Mouse (Mus musculus) neutrophil, adult 5-6 weeks (primary cell): Measurements from ENCODE around the gene Ifna16. TPM values are rescaled to one million over a fixed set of nuclear protein-coding genes. Genes with fewer than 3 reads are reported as not detected.

Source experiments
- ATAC-seq: fragments of 151-379, 151-347 bp; 2 replicates; pipeline ENCODE4 v1.8.0; 2017; ENCODE audit warnings: mild to moderate bottlenecking, moderate TSS enrichment; ENCODE audit not compliant: insufficient number of reproducible peaks, poor library complexity, low FRiP score, severe bottlenecking; ENCODE audit errors: extremely low read depth
- total RNA-seq: library from RNA; stranded (forward); fragments of 200-1000 nt; gene quantifications from 2 replicates; pipeline ENCODE4 v1.2.3, GENCODE M21; 2017

Gene Ifna16
- total RNA-seq, 1 experiment from 2014 or later: not detected

DNA sequence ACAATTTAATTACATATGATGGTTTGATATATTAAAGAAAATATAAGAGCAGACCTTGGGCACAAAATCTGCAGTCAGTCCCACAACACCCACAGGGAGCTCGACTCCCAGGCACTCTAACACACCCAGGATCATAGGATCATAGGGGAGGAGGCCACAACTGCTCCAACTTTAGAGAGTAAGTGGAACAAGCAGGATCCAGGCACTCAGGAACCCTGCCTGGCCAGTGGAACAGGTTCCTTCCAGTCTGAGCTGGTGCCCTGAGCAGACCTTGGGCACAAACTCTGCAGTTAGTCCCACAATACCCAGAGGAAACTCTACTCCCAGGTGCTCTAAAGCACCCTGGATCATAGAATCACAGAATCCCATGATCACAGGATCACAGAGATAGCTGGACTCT lies 21.3 kb downstream of the Ifna16 start:
- ATAC-seq: no peak

DNA sequence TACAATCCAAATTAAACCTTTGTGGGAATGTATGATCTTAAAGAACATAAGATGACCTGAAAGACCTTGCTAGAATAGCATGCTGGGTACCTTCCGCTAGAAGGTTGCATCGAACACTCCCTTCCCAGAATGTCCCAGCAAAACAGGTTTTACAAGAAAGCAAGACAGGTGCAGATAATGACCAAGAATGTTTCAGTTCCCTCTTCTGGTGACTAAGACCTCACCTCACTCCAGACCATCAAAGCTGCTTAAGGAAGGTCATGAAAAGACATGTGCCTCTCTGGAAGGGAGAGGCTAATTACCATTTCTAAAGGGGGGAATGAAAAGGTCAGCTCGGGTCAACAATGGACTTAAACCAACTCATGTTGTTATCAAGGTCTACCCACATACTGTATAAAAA lies 23.1 kb downstream of the Ifna16 start:
- no peak for ATAC-seq

DNA sequence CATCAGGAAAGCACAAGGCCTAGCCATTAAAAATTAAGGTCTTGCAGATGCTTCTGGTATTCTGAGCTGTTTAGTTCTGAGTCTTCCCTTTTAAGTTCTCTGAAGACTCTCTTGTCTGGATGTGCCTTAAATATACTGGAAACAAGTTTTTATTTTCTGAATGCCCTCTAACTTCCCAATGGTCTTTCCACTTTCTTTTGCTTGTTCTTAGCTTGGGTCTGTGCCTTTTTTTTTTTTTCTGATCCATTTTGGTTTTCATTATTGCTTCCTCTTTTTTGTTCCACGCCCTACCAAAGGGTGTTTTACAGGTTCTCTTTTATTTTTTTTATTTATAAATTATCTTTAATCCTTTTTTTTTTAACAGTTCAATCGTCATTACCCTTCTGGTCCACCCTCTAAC lies 32.4 kb downstream of the Ifna16 start, which contains the start of gene Ifna13:
Ifna13 (minus strand) TSS at position 101 of the 400 bp plus-strand sequence.
- ATAC-seq: no peak

DNA sequence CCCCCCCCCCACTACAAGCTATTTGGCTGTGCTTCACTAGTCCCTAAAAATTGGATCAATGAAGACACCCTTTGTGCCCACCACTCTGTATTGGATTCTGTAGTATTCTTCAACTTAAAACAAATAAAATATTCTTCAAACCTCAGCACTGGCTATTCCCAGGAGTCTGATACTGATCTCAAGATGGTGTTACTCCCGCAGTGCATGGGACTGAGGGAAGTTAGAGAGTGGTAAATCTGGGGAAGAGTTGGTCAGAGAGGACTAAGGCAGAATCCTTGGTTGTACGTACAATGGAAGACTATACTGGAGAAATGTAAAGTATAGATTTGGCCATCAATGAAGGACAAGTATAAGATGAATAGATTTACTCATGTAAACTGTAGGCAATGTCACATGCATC lies 34.2 kb downstream of the Ifna16 start:
- no peak for ATAC-seq

DNA sequence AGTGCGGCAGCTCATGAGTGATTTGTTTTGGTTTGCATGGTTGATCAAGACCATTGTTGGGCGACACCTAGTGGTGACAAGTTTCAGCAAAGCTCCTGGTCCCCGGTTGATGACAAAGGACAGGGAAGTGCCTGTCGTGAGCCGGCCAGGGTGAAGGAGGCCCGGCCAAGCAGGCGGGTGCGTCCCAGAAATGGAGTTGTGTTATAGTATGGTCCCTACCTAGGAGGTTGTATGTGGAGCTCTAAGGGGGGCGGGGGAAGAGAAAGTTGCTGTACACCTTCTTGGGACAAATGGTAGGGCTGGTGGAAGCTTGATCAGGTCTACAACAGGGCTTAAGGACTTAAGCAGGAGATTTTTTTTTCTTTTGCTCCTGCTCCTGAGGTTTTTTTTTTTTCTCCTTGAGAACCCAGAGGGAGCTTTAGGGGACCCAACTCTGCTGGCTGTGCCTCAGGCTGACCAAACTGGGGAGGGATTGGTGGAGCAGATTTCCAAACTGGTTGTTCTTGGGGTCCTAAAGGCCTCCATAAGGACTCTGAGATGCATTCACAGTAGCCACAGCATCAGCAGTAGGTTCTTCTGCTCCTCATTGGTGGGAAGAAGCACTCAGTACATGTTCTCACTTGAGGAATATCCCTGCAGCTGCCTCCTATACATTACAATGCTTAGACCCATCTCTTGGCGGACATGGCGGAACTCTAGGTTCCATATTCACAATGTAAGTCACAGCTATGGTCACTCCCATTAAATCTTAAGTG lies 35.5 kb downstream of the Ifna16 start:
- ATAC-seq: peak; percentile 100

DNA sequence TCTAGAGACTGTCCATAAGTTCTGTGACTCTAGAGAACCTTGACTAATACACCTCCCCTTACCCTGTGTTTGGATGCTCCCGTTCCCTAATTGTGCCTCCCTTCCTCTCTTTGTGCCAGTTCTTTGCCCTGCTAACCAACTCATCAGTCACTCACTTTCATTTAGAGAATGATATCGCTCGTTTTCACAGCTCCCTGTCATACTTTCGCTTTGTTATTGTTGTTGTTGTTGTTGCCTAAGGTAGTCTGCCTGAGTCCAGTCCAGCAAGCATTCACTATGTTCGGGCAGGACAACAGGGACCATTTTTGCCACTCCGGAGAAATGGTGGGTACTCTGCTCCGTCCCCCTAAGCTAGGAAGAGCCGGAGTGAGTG lies 36.0 kb downstream of the Ifna16 start:
- no peak for ATAC-seq

DNA sequence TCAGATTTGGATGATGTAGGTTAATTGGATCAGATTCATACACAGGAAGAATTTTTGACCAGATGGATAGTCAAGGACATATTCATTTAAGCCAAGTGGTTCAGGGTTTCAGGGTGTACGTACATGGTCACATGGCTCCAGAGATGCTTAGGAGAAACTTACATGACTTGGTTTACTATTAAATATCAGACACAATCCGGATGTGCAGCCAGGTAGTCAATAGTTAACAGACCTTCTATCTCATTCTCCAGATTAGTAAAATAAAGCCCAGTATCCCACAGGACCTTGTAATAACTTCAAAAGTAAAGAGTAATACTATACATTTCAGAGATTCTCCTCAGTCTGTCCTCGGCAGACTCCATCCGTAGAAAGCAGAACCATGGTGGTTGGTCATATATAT lies 42.4 kb downstream of the Ifna16 start, which contains the start of gene C87499:
C87499 (minus strand) TSS at position 101 of the 400 bp plus-strand sequence.
- ATAC-seq: no peak

Other genes with a start within 250 kb of the Ifna16 start
- gene Hacd4, start 238.0 kb downstream of the Ifna16 start, total RNA-seq: 68.3 and 71.2 TPM in 2 replicates
- not detected in 2 replicates for gene Ifnb1, start 154.2 kb downstream of the Ifna16 start, total RNA-seq
- not detected in 2 replicates for gene Ifna15, start 118.7 kb downstream of the Ifna16 start, total RNA-seq
- not detected in 2 replicates for gene Ifna14, start 105.1 kb downstream of the Ifna16 start, total RNA-seq
- gene Ifna9, start 84.5 kb downstream of the Ifna16 start, total RNA-seq: not detected in 2 replicates
- not detected in 2 replicates for gene Ifna12, start 73.5 kb downstream of the Ifna16 start, total RNA-seq
- not detected in 2 replicates for gene C87499, start 42.5 kb downstream of the Ifna16 start, total RNA-seq
- gene Ifna13, start 32.5 kb downstream of the Ifna16 start, total RNA-seq: not detected in 2 replicates
- gene Ifna2, start 7.0 kb upstream of the Ifna16 start, total RNA-seq: not detected in 2 replicates
- gene Ifnab, start 14.4 kb upstream of the Ifna16 start, total RNA-seq: not detected in 2 replicates
- 0.93 TPM in 1 of 2 replicates, not detected in the other for gene Gm26566, start 44.9 kb upstream of the Ifna16 start, total RNA-seq
- gene Klhl9, start 45.5 kb upstream of the Ifna16 start, total RNA-seq: 45.5 and 48.4 TPM in 2 replicates
- not detected in 2 replicates for gene Gm13271, start 77.9 kb upstream of the Ifna16 start, total RNA-seq
- 0.35 TPM in 1 of 2 replicates, not detected in the other for gene Gm13283, start 83.2 kb upstream of the Ifna16 start, total RNA-seq
- not detected in 2 replicates for gene Gm13290, start 96.9 kb upstream of the Ifna16 start, total RNA-seq
- not detected in 2 replicates for gene Gm13289, start 100.0 kb upstream of the Ifna16 start, total RNA-seq
- gene Gm13272, start 102.9 kb upstream of the Ifna16 start, total RNA-seq: not detected in 2 replicates
- not detected in 2 replicates for gene Ifnz, start 105.2 kb upstream of the Ifna16 start, total RNA-seq
- not detected in 2 replicates for gene Gm13276, start 108.8 kb upstream of the Ifna16 start, total RNA-seq
- gene Gm13277, start 111.7 kb upstream of the Ifna16 start, total RNA-seq: not detected in 2 replicates
- not detected in 2 replicates for gene Gm13278, start 114.6 kb upstream of the Ifna16 start, total RNA-seq
- not detected in 2 replicates for gene Gm13275, start 117.6 kb upstream of the Ifna16 start, total RNA-seq
- not detected in 2 replicates for gene Gm13279, start 120.5 kb upstream of the Ifna16 start, total RNA-seq
- not detected in 2 replicates for gene Gm13285, start 122.7 kb upstream of the Ifna16 start, total RNA-seq
- not detected in 2 replicates for gene Gm13287, start 126.3 kb upstream of the Ifna16 start, total RNA-seq
- not detected in 2 replicates for gene Gm13288, start 128.6 kb upstream of the Ifna16 start, total RNA-seq
- not detected in 2 replicates for gene Ifna7, start 139.3 kb upstream of the Ifna16 start, total RNA-seq
- not detected in 2 replicates for gene Ifna11, start 143.0 kb upstream of the Ifna16 start, total RNA-seq
- not detected in 2 replicates for gene Ifna6, start 150.5 kb upstream of the Ifna16 start, total RNA-seq
- gene Ifna5, start 158.6 kb upstream of the Ifna16 start, total RNA-seq: not detected in 2 replicates
- not detected in 2 replicates for gene Ifna4, start 164.9 kb upstream of the Ifna16 start, total RNA-seq
- not detected in 2 replicates for gene Ifna1, start 173.2 kb upstream of the Ifna16 start, total RNA-seq
- not detected in 2 replicates for gene Ifne, start 203.3 kb upstream of the Ifna16 start, total RNA-seq